Mouse (Mus musculus) ovary, adult 18-20 months (tissue): ENCODE measurements around the gene Gm3543.
"Not testable (repeated sequence)": the region's sequence is repeated elsewhere in the genome, so short reads cannot be mapped to it uniquely, and the experiment has no call there.

ENCODE experiments used
- DNase-seq: peaks from one replicate; pipeline ENCODE4 v3.0.0; 2022; ENCODE audit warnings: low spot score, mixed read lengths

Gene Gm3543

GRCm38 (mm10) chr14:41983225-41983624, at the start of gene Gm3543:
TSS of gene Gm3543 (minus strand) at chr14:41983325.
- not testable (repeated sequence) for DNase-seq

- peak; percentile 1 for DNase-seq
Observed at GRCm38 (mm10) chr14:41968596-41968995, 14.5 kb downstream of the Gm3543 start.

DNA sequence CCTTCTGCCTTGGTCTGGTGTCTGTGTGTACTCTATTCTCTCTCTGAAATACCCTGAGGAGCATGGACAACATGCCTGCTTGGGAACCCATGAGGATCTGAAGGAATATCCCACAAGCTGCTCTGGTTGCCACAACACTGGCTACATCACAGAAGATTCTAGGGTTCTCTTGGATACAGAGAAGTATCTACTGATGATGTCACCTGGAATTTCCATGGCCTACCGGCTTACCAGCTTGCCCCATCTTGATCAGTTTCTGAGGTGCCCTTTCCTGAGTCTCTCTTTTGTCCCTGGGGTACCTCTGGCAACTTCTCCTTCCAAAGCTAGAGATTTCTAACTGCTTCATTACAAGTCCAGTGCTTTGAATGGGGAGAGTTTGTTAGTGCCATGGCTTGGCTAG, 15.3 kb downstream of the Gm3543 start, which contains the start of gene Gm6401:
Gene Gm6401, minus strand, starts transcription at position 101 of the 400 bp plus-strand sequence.
- DNase-seq: not testable (repeated sequence)

DNA sequence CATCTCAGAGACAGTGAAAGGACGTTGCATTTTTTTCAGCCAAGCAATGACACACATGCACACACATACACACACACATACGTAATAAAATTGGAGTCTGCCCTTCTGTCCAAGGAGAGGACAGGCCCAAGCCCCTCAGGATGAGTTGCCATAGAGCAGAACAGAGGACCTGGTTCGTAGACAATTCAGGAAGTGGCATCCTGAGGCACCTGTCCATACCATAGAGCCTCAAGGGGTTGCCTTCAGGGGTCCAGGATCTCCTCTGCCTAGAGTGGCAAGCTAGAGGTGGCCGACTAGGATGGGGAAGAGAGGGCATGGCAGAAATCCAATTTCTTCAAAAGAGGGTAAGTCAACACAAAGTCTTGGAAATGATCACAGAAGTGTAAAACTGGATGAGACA, 19.0 kb downstream of the Gm3543 start:
- peak; percentile 2 for DNase-seq

DNA sequence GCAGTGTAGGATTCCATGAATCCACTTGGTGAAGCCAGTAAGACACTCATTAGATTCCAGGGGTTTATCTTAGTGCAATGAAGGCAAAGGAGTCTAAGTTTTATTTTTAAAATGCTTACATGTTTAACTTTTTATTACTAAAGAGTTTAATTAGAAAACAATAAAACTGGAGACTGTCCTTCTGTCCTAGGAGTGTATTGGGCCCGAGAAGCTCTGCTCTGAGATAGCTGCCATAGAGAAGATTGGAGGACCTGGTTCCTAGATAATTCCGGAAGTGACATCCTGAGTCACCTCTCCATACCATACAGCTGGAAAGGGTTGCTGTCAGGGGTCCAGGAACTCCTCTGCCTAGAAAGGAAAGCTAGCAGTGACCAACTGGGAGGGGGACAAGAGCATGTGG, 39.4 kb downstream of the Gm3543 start, which contains the start of gene 1700024B05Rik:
Gene 1700024B05Rik, plus strand, starts transcription at position 301 of the 400 bp plus-strand sequence.
- DNase-seq: not testable (repeated sequence)
